Mouse (Mus musculus): ENCODE measurements around the gene Mrpl54.

DNA sequence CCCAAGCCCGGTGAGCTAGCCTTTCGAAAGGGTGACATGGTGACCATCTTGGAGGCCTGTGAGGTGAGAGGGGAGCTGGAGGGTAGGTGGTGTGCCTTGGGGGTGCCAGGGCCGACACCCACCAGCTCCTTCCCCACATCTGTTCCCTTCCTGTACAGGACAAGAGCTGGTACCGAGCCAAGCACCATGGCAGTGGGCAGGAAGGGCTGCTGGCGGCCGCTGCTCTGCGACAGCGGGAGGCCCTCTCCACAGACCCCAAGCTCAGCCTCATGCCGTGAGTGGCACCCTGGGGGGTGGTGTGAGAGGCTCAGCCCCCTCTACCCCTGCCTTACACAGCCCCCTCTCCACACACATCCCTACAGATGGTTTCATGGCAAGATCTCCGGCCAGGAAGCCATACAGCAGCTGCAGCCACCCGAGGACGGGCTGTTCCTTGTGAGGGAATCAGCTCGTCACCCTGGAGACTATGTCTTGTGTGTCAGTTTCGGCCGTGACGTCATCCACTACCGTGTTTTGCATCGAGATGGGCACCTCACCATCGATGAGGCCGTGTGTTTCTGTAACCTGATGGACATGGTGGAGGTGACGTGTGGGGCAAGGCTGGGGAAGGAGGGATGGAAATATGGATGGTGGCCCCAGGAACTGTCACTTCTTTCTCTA lies 7.4 kb downstream of the Mrpl54 start:
- TF ChIP-seq CTCF (IDR thresholded peaks at IDR 0.05) (no peak), POLR2A (IDR thresholded peaks at IDR 0.05; ENCODE audit: insufficient read depth, low read depth, low read length) (no peak), EP300 (IDR thresholded peaks at IDR 0.05; ENCODE audit: insufficient read depth, low read depth, low read length) (no peak)

Measured in heart, adult 2 months (tissue).